Mouse (Mus musculus): ENCODE data around the gene Usp18.

GRCm38 (mm10) chr6:121202026-121202425, 43.7 kb upstream of the Usp18 start:
- TF ChIP-seq CTCF (IDR thresholded peaks at IDR 0.05) = no peak
- TF ChIP-seq EP300 (IDR thresholded peaks at IDR 0.05) = no peak
